Mouse (Mus musculus) lung, embryonic 14.5 days (tissue): ENCODE measurements at regions not wholly inside any gene's neighbourhood (a gene's known extent, or its start where the extent isn't known, plus 50 kb on each side); places are given as distances from the start of the nearest gene placed in this dataset.

Experiments
- ATAC-seq: fragments of 200-750 bp; cut with Nextera tagmentation; 2 replicates; pipeline ENCODE4 v1.8.0; 2017; ENCODE audit warnings: mild to moderate bottlenecking, moderate TSS enrichment, moderate library complexity; ENCODE audit not compliant: insufficient read depth
- DNase-seq: peaks from one replicate; pipeline ENCODE4 v3.0.0-alpha.2; 2015
- H3K27ac ChIP-seq: fragments of 300-500 bp; sonication (generic); 2 replicates; pipeline ENCODE4 v1.5.1; 2014; ENCODE audit warnings: low read depth, mild to moderate bottlenecking, moderate library complexity
- H3K27me3 ChIP-seq: fragments of 300-500 bp; sonication (generic); 2 replicates; pipeline ENCODE4 v1.6.1; 2014; ENCODE audit warnings: low read length, control low read depth; ENCODE audit not compliant: insufficient read depth
- H3K36me3 ChIP-seq: fragments of 300-500 bp; sonication (generic); 2 replicates; pipeline ENCODE4 v1.6.1; 2014; ENCODE audit warnings: control low read depth; ENCODE audit not compliant: insufficient read depth
- H3K4me1 ChIP-seq: fragments of 300-500 bp; sonication (generic); 2 replicates; pipeline ENCODE4 v1.6.1; 2014; ENCODE audit warnings: antibody characterized with exemption, control low read depth; ENCODE audit not compliant: insufficient read depth
- H3K4me2 ChIP-seq: fragments of 300-500 bp; sonication (generic); 2 replicates; pipeline ENCODE4 v1.6.1; 2014; ENCODE audit warnings: mild to moderate bottlenecking
- H3K4me3 ChIP-seq: fragments of 300-500 bp; sonication (generic); 2 replicates; pipeline ENCODE4 v1.5.1; 2014; ENCODE audit warnings: low read depth, low read length
- H3K9ac ChIP-seq: fragments of 300-500 bp; sonication (generic); 2 replicates; pipeline ENCODE4 v1.6.1; 2014
- H3K9me3 ChIP-seq: fragments of 300-500 bp; sonication (generic); 2 replicates; pipeline ENCODE4 v1.6.1; 2016; ENCODE audit warnings: low read depth, low read length, control low read depth
- CTCF ChIP-seq: IDR thresholded peaks from 2 replicates; pipeline ENCODE4 v1.5.1; 2016; ENCODE audit warnings: antibody characterized with exemption, low read depth
- whole genome bisulfite sequencing: fragments of 180-500 bp; shearing (Covaris S2); extraction: QIAGEN DNeasy Blood & Tissue Kit; methylation state at CpG from one replicate; pipeline ENCODE4 v1.1.7; 2014; 5-methylcytosine and 5-hydroxymethylcytosine counted together

DNA sequence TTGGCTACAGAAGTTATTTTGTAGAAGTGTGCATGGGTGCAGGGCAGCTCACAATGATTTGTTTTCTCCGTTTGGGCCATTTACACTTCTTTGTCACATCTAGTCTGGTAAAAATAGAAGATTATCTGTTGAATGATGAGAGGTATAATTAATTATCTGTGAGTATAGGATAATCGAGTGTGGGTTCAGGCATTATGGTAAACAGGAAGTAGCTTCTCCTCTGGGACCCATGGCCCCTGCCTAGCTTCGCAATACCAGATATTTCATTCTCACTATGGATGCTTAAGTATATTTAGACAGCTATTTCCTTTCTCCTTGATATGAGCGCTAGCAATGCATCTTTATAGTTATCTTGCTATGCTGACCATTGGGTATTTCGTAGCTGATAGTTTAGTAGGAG, 1373.7 kb upstream of the Pcdh20 start:
- Histone ChIP-seq H3K4me1 (no peaks in the 10 kb centered on the region), H3K9me3 (no peaks in the 10 kb centered on the region), H3K27ac (no peak overlapping the region), H3K4me3 (no peak overlapping the region), H3K27me3 (no peaks in the 10 kb centered on the region), H3K4me2 (no peak overlapping the region), H3K36me3 (no peaks in the 10 kb centered on the region), H3K9ac (no peak overlapping the region)
- TF ChIP-seq CTCF, result no peak
- DNase-seq (peak; percentile 72), ATAC-seq (peak; percentile 94)
- 32% methylated on average over 5 of the region's 5 CpGs for WGBS

DNA sequence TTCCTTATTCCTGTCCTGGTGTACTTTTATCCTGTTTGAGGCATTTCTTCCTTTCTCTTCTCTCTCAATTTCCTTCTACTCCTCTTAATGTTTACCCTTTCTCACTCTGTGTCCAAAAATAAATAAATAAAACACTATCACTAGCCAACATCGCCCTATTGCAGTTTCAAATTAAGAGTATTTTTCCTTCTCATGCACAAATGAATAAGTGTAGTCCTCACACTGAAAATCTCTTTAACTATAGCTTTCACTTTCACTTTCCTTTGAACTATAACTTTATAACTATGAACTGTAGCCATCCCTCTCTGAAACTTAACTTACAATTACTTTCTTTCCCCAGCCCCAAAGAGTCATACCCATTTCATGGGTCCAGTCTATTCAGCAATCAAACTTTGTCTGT, 1355.5 kb upstream of the Pcdh20 start:
- H3K27me3 ChIP-seq, result no peaks in the 10 kb centered on the region
- no peak overlapping the region for H3K27ac ChIP-seq
- no peaks in the 10 kb centered on the region for H3K9me3 ChIP-seq
- ATAC-seq (0 out of 2 replicates have a peak, but pooled peaks have one; percentile 28), DNase-seq (no peak)
- 55% methylated on average over 1 of the region's 1 CpGs for WGBS
- TF ChIP-seq CTCF, result no peak
- H3K36me3 ChIP-seq, result no peaks in the 10 kb centered on the region
- no peak overlapping the region for H3K9ac ChIP-seq
- H3K4me2 ChIP-seq, result no peak overlapping the region
- no peak overlapping the region for H3K4me3 ChIP-seq
- no peaks in the 10 kb centered on the region for H3K4me1 ChIP-seq

DNA sequence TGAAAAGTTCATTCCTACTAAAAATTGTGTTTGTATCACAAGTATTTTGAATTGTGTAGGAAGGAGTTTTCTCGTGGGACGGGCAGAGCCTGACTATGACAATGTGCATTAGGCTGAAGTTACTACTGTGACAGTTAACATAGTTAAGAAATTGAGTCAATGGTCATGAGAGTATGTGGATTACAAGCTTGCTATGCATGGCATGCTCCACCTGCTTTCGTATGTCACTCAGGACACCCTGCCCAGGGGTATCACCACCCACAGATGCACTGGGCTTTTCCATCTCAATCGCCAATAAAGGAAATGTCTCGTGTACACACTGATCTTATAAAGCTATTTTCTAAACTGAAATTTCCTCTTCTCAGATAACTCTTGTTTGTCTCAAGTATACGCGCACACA, 1354.8 kb upstream of the Pcdh20 start:
- Histone ChIP-seq H3K4me2 (no peak overlapping the region), H3K36me3 (no peaks in the 10 kb centered on the region), H3K9me3 (no peaks in the 10 kb centered on the region), H3K9ac (no peak overlapping the region), H3K4me1 (no peaks in the 10 kb centered on the region), H3K27me3 (no peaks in the 10 kb centered on the region), H3K27ac (no peak overlapping the region), H3K4me3 (no peak overlapping the region)
- no peak for ATAC-seq
- no peak for TF ChIP-seq CTCF
- WGBS, result 82% methylated on average over 7 of the region's 7 CpGs
- no peak for DNase-seq

DNA sequence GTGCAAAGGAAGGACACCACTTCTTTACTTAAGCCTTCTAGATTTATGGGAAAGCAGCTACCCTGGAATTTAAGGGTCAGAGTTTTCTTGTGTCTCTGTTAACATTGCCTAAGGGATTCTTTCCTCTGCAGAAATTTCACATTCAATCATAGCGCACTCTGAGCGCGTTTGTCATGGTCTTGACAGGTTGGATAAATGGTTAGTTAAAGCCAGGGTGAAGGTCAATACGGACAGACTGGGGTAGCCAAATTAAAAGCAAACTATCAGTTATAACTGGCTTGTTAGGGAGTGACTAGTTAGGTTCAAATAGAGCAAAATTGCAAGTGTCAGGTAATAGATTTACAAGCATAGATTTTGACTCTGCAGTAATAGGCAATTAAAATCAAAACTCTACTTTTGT, 1352.2 kb upstream of the Pcdh20 start:
- ATAC-seq (no peak), DNase-seq (no peak)
- H3K36me3 ChIP-seq, result no peaks in the 10 kb centered on the region
- H3K9me3 ChIP-seq, result no peaks in the 10 kb centered on the region
- H3K4me2 ChIP-seq, result no peak overlapping the region
- H3K4me1 ChIP-seq, result no peaks in the 10 kb centered on the region
- H3K9ac ChIP-seq, result no peak overlapping the region
- no peaks in the 10 kb centered on the region for H3K27me3 ChIP-seq
- WGBS, result 36% methylated on average over 4 of the region's 4 CpGs
- no peak overlapping the region for H3K27ac ChIP-seq
- no peak overlapping the region for H3K4me3 ChIP-seq
- TF ChIP-seq CTCF, result no peak

DNA sequence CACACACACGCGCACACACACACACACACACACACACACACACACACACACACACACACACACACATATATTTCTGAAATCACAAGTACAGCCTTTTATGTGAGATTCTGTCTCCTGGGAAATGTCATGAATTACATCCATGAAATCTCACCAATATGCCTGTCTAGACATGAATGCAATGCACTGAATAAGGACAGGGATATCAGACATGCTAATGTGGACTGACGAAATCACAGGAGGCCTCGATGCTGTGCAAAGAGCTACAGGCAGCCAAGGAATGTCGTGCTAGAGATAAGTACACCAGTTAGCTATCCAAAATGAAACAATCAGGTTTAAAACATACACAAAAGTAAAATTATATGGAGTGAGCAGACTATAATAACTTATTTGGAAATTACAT, 1351.0 kb upstream of the Pcdh20 start:
- ATAC-seq, result no peak
- DNase-seq, result peak; percentile 7
- Histone ChIP-seq H3K27me3 (no peaks in the 10 kb centered on the region), H3K4me3 (no peak overlapping the region), H3K4me2 (no peak overlapping the region), H3K27ac (no peak overlapping the region), H3K4me1 (no peaks in the 10 kb centered on the region), H3K9me3 (no peaks in the 10 kb centered on the region), H3K9ac (no peak overlapping the region), H3K36me3 (no peaks in the 10 kb centered on the region)
- WGBS, result 56% methylated on average over 5 of the region's 5 CpGs
- TF ChIP-seq CTCF, result no peak

DNA sequence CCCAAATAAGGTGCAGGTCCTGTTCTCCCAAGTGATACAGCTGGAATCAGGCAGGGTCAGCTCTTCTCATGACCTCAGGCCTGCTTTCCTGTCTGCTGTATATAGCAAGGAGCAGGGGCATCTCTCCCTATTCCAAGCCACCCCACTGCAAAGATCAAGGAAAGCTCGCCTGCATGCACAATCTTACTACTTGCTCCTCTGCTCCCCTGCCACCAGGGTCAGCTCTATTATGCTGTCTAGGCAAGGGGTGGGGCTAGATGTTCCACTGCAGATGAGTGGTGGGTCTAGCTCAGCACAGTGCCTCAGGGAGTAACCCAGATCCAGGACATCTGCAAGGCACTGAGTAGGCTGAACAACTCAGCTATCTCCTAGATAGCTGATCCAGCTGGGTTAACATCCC, 1335.6 kb upstream of the Pcdh20 start:
- Histone ChIP-seq H3K4me3 (no peak overlapping the region), H3K4me2 (no peak overlapping the region), H3K9me3 (no peaks in the 10 kb centered on the region), H3K27ac (no peak overlapping the region), H3K36me3 (no peaks in the 10 kb centered on the region), H3K9ac (no peak overlapping the region), H3K27me3 (no peaks in the 10 kb centered on the region), H3K4me1 (no peaks in the 10 kb centered on the region)
- DNase-seq (no peak), ATAC-seq (no peak)
- 72% methylated on average over 1 of the region's 1 CpGs for WGBS
- TF ChIP-seq CTCF, result no peak

DNA sequence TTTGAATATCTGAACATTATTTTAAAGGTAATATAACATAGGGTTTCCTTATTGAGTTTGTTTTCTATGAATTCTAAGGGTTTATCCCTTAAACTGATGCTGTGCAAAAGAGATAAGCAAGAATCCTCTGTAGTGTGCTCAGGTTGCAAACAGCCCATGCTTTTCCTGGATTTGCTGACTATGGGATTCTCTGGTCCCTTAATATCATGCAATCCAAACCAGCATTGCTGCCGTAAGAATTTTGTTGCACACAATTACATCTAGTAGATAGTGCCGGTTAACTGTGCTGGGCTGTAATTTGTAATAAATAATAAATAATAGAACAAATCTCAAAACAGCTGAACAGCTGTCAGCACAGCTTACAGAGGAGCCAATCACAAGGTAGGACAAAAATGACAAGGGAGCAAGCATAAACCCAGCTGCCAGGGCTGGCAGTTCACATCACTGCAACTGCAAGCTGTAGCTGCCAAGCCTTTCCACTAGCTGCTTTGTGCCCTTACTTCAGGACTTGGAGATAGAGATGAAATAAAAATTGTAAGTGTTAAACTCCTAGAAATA, 1333.6 kb upstream of the Pcdh20 start:
- 48% methylated on average over 2 of the region's 2 CpGs for WGBS
- no peak for ATAC-seq
- no peak for TF ChIP-seq CTCF
- Histone ChIP-seq H3K27me3 (no peaks in the 10 kb centered on the region), H3K9me3 (no peaks in the 10 kb centered on the region), H3K4me1 (no peaks in the 10 kb centered on the region), H3K4me3 (no peak overlapping the region), H3K4me2 (no peak overlapping the region), H3K9ac (no peak overlapping the region), H3K27ac (no peak overlapping the region), H3K36me3 (no peaks in the 10 kb centered on the region)
- DNase-seq, result peak; percentile 13

DNA sequence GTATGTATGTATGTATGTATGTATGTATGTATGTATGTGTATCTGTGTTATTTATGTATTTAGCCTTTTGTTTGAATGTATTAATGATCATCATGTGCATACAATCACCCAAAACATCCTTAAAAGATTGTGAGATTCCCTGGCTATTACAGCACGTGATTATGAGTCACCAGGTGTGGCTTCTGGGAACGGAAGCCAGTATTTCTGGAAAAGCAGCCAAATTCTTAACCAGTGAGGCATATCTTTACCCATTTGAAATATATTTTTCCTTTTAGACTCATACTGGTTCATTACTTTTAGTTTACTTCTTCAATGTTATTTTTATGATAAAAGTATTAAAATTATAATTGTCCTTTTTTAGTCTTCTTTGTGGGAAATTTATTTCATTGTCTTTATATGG, 1284.6 kb upstream of the Pcdh20 start:
- 51% methylated on average over 2 of the region's 2 CpGs for WGBS

More for the DNA sequence above, 1284.6 kb upstream of the Pcdh20 start:
- no peak overlapping the region for H3K9ac ChIP-seq
- ATAC-seq (no peak), DNase-seq (no peak)
- no peaks in the 10 kb centered on the region for H3K36me3 ChIP-seq
- no peaks in the 10 kb centered on the region for H3K27me3 ChIP-seq
- H3K4me2 ChIP-seq, result no peak overlapping the region
- TF ChIP-seq CTCF, result no peak
- H3K9me3 ChIP-seq, result no peaks in the 10 kb centered on the region
- no peak overlapping the region for H3K4me3 ChIP-seq
- H3K4me1 ChIP-seq, result no peaks in the 10 kb centered on the region
- no peak overlapping the region for H3K27ac ChIP-seq
